Mouse (Mus musculus) right cerebral cortex, postnatal 36 days (tissue): ENCODE data around the gene N4bp2l1.

Experiments used
- DNase-seq, 2 experiments: peaks; one replicate each; pipeline ENCODE4 v3.0.0; 2022; ENCODE audit warnings: low spot score in 2 of 2, mixed read lengths in 1 of 2

Gene N4bp2l1

DNA sequence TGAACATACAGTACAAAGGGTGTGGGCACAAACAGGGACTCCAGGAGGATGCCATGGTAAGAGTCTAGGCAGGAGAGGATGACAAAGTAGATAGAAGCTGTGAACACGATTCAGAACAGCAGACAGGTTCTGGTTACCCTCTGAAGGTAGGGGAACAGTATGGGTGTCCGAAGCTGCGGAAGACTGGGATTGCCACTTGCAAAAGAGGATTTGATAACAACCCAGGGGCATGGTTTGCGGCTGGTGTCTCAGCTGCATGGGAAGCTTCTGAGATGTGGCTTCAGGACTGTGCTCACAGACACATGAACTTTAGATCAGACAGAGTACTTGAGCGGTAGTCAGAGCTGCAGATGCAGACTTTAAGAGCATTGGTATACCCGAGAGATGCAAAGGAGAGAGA is 32.6 kb downstream of the N4bp2l1 start:
- no peak for DNase-seq

DNA sequence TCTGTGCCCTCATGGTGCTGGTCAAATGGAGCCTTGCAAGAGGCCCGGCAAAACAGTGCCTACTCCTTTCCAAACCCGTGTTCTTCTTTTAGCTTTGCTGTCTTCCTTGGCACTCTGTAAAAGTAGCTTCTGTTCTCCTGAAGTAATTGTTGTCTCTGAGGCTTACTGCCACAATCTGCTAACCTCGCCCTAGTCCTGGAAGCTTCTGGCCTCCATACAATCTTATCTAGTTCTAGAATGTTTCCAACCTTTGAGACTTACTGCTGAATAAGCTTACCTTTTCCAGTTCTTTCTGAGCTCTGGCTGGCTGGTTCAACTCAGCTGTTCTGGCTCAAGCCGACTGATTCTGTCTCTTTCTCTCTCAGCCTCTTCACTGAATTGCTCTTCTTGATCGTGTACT is 35.2 kb downstream of the N4bp2l1 start:
- no peak for DNase-seq

DNA sequence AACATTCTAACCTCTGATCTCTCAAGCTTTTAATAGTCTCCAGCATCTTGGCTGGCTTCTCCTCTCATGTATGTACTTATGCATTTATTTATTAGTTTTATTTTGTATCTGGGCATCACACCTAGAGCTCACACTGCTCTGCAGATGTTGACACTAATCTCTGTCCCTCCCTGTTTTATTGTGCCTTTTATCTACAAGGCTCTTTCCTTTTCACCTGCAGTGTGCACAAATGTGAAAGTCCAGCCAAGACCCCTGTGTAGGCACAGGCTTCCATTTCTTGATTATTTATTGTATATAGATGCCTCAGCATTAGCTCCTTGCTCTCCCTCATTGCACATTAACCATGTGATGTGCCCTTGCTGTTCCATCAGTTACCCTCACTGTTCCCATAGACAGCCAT is 35.6 kb downstream of the N4bp2l1 start:
- DNase-seq = no peak

DNA sequence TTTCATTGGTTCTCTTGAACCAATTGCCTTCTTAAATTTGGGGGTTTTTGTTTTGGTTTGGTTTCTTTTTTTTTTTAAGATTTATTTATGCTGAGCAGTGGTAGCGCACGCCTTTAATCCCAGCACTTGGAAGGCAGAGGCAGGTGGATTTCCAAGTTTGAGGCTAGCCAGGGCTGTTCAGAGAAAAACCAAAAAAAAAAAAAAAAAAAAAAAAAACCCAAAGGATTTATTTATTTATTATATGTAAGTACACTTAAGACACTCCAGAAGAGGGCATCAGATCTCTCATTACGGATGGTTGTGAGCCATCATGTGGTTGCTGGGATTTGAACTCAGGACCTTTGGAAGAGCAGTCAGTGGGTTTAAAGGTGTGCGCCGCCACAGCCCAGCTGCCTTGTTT is 36.1 kb downstream of the N4bp2l1 start:
- no peak for DNase-seq

DNA sequence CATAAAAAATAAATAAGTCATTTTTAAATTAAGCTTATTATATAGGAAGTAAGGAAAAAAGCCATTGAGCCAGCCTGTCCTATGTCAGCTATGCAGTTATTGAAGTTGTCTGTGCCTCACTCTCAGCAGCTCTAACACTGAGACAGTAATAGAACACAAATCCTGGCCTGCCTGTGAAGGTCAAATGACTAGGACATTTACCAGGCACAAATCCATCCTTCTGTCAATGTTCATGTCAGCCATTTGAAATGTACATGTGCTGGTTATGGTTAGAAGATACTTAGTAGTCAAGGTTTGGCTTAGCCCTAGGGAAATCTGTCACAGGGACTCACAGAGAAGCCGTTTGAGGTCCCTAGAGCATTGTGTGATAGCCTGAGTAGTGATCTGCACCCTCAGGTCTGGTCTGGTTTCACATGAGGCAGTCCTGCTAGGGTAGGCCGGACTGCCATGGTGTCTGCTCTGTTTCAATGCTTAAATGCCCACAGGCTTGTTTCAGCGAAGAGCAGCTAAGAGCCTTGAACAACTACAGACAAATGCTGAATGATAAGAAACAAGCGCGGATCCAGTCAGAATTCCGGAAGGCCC is 37.4 kb downstream of the N4bp2l1 start:
- no peak for DNase-seq

DNA sequence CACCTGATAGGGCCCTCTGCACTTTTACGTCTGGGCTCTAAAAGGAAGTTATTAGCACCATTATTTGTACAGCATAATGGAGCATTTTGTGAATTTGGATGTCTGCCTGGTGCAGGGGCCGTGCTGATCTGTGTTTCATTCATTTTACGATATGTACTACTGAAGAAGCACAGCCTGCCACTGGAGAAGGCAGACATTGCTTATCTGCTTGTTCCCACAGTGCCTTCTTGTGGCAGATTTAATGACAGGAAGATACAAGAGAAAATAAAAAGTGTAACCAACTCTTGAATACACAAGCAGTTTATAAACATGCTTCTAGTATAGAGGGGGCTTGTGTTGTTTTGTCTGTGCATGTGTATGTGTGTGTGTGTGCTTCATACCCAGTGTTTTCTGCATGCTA is 45.4 kb downstream of the N4bp2l1 start:
- DNase-seq = no peak

DNA sequence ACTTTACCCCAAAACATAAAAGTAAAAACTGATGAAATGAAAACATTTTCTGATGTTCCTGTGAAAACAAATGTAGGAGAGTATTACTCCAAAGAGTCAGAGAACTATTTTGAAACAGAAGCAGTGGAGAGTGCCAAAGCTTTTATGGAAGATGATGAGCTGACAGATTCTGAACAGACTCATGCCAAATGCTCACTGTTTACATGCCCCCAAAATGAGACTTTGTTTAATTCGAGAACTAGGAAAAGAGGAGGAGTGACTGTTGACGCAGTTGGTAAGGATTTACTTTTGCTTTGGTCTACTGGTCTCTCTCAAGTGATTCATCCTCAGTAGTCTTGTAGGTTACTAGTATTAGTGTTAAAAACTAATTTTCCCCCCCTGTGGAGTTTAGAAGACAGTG is 53.8 kb downstream of the N4bp2l1 start:
- DNase-seq = no peak

DNA sequence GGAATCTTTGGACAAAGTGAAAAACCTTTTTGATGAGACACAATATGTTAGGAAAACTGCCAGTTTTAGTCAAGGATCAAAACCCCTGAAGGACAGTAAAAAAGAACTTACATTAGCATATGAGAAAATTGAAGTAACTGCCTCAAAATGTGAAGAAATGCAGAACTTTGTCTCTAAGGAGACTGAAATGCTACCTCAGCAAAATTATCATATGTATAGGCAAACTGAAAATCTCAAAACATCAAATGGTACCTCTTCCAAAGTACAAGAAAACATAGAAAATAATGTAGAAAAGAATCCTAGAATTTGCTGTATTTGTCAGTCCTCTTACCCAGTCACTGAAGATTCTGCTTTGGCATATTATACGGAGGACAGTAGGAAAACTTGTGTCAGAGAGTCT is 55.7 kb downstream of the N4bp2l1 start:
- no peak for DNase-seq

DNA sequence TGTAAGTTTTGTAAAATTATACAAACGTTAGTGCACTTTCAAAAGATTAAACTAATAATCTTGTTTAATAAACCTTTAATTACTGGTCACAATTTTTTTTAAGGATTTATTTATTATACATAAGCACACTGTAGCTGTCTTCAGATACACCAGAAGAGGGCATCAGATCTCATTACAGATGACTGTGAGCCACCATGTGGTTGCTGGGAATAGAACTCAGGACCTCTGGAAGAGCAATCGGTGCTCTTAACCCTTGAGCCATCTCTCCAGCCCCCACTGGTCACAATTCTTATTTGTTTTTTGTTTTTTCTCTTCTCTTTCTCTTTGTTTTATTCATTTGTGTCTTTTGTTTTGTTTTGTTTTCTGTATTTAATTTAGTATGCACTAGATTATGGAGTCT is 71.7 kb downstream of the N4bp2l1 start:
- no peak for DNase-seq

DNA sequence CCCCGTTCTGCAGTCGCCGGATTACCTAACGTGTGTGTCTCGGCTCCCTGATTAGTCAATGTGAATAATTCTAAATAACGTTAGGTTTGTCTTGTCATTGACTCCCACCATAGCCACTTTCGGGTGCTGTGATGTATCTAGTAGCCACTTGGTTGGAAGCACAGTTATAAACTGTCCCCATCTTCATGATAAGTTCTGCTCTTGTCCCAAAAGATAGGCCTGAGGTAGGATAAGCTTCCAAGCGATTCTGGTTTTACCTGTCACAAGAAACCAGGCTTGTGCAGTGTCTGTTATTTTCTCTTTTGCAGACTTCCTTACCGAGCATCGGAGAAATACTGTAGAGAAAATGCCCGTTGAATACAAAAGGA is 74.1 kb downstream of the N4bp2l1 start:
- no peak for DNase-seq

DNA sequence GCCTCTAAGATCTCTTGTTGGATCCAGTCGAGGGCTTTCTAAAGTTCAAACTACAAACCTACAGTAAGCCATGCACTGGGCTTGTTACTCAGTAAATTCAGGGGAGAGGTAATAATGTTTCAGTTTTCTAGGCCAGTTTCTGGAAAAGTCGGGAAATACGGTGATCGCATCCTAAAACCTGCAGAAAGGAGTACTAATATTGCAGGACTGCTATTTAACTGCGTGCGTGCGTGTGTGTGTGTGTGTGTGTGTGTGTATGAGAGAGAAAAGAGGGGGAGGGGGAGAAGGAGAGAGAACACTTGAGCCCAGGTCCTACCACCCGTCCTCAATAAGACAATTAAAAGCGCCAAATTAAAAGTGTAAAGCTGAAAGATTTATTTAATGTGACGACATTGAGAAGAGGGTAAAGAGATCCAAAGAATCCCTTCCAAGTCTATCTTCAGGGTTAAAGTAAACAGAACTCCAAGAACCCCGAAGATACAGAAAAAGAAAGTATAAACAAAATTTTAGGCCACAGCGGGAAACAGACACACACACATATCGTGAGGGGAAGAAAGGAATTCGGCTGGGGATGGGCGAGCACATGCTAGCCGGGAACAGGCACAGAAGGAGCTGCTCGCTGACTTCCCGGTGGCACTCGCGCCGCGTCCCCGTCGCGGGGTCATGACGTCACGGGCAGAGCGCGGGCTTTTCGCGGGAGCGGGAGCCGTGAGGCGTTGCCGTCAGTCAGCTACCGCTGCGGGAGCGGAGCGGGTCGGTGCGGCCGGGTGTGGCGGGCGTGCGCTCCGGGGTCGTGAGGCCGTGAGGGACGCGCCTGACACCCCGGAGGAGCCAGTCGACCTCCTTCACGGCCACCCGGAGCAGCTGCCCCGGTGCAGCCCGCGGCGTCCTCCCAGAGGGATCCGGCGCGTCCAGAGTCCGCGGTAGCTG is 74.8 kb downstream of the N4bp2l1 start, which contains the start of gene Brca2:
Brca2 (plus strand) TSS at position 694 of the 930 bp plus-strand sequence.
- peak; percentile 84 to 85 for DNase-seq
